Mouse (Mus musculus): ENCODE results near the gene Gm45015.

DNA sequence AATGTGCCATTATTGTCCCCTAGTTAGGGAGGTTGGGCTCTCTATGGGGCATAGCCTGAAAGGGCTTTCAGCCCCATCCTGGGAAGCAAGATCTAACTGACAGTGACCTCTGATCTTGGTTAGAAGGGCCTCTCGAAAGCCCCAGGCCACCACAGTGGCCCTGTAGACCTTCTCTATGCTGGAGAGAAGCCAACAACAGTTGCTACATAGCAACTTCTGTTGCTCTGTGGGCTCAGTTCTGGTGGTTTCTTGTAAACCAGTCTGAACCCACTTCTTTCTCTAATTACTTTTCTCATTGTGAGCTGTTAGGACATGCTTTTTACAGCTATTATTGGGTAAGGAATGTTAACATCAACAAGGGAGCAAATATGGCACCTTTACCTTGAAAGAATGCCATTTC, 20.1 kb upstream of the Gm45015 start:
- no peak for TF ChIP-seq CTCF (IDR thresholded peaks at IDR 0.05; ENCODE audit: borderline replicate concordance, insufficient read depth, low read depth, low read length)
- TF ChIP-seq POLR2A (IDR thresholded peaks at IDR 0.05; ENCODE audit: borderline replicate concordance, insufficient read depth, low read length) = no peak
